Mouse (Mus musculus): ENCODE results near the gene 1700011L22Rik. TPM values are rescaled to one million over a fixed set of nuclear protein-coding genes. Genes with fewer than 3 reads are reported as not detected.

1700011L22Rik gene
- polyA plus RNA-seq, 1 experiment from 2014 or later: not detected

- Histone ChIP-seq H3K36me3 (ENCODE audit: control insufficient read depth, insufficient read depth, low read length) (no peaks in the 10 kb centered on the region), H3K4me2 (replicated peaks; ENCODE audit: low read depth, low read length) (no peak overlapping the region), H3K27ac (ENCODE audit: low read depth, low read length) (no peak overlapping the region), H3K4me3 (ENCODE audit: low read length) (no peak overlapping the region), H3K4me1 (ENCODE audit: control insufficient read depth, insufficient read depth, low read length) (peaks cover 20% of the 10 kb centered on the region), H3K9me3 (ENCODE audit: control insufficient read depth, low read length) (no peaks in the 10 kb centered on the region), H3K27me3 (ENCODE audit: control insufficient read depth, insufficient read depth, low read length) (no peaks in the 10 kb centered on the region), H3K9ac (ENCODE audit: low read depth, low read length) (no peak overlapping the region)
- 64% methylated on average over 3 of the region's 3 CpGs for WGBS
- no peak for ATAC-seq (ENCODE audit: low FRiP score, low TSS enrichment)
Observed at GRCm38 (mm10) chr8:79208181-79208580, 40.2 kb downstream of the 1700011L22Rik start.

GRCm38 (mm10) chr8:79206895-79207294 lies 41.5 kb downstream of the 1700011L22Rik start:
- Histone ChIP-seq H3K36me3 (ENCODE audit: control insufficient read depth, insufficient read depth, low read length) (no peaks in the 10 kb centered on the region), H3K27ac (ENCODE audit: low read depth, low read length) (no peak overlapping the region), H3K4me2 (replicated peaks; ENCODE audit: low read depth, low read length) (no peak overlapping the region), H3K4me1 (ENCODE audit: control insufficient read depth, insufficient read depth, low read length) (peaks cover 20% of the 10 kb centered on the region), H3K9me3 (ENCODE audit: control insufficient read depth, low read length) (no peaks in the 10 kb centered on the region), H3K9ac (ENCODE audit: low read depth, low read length) (no peak overlapping the region), H3K4me3 (ENCODE audit: low read length) (no peak overlapping the region), H3K27me3 (ENCODE audit: control insufficient read depth, insufficient read depth, low read length) (no peaks in the 10 kb centered on the region)
- WGBS: 81% methylated on average over 4 of the region's 4 CpGs
- no peak for ATAC-seq (ENCODE audit: low FRiP score, low TSS enrichment)

GRCm38 (mm10) chr8:79201446-79202147 lies 46.8 kb downstream of the 1700011L22Rik start:
- no peak for ATAC-seq (ENCODE audit: low FRiP score, low TSS enrichment)
- H3K4me2 ChIP-seq (replicated peaks; ENCODE audit: low read depth, low read length): no peak overlapping the region
- no peaks in the 10 kb centered on the region for H3K9me3 ChIP-seq (ENCODE audit: control insufficient read depth, low read length)
- no peaks in the 10 kb centered on the region for H3K27me3 ChIP-seq (ENCODE audit: control insufficient read depth, insufficient read depth, low read length)
- 80% methylated on average over 11 of the region's 11 CpGs for WGBS
- H3K36me3 ChIP-seq (ENCODE audit: control insufficient read depth, insufficient read depth, low read length): no peaks in the 10 kb centered on the region
- no peak overlapping the region for H3K27ac ChIP-seq (ENCODE audit: low read depth, low read length)
- no peaks in the 10 kb centered on the region for H3K4me1 ChIP-seq (ENCODE audit: control insufficient read depth, insufficient read depth, low read length)
- H3K9ac ChIP-seq (ENCODE audit: low read depth, low read length): no peak overlapping the region
- no peak overlapping the region for H3K4me3 ChIP-seq (ENCODE audit: low read length)

- Histone ChIP-seq H3K36me3 (ENCODE audit: control insufficient read depth, insufficient read depth, low read length) (no peaks in the 10 kb centered on the region; the same call in 1 of the 2 replicates), H3K9ac (ENCODE audit: low read depth, low read length) (no peak overlapping the region), H3K9me3 (ENCODE audit: control insufficient read depth, low read length) (no peaks in the 10 kb centered on the region), H3K4me1 (ENCODE audit: control insufficient read depth, insufficient read depth, low read length) (no peaks in the 10 kb centered on the region), H3K4me3 (ENCODE audit: low read length) (no peak overlapping the region), H3K27ac (ENCODE audit: low read depth, low read length) (no peak overlapping the region), H3K27me3 (ENCODE audit: control insufficient read depth, insufficient read depth, low read length) (no peaks in the 10 kb centered on the region), H3K4me2 (replicated peaks; ENCODE audit: low read depth, low read length) (no peak overlapping the region)
- ATAC-seq (ENCODE audit: low FRiP score, low TSS enrichment): no peak
- 75% methylated on average over 3 of the region's 3 CpGs for WGBS
Observed at GRCm38 (mm10) chr8:79198675-79199074, 49.7 kb downstream of the 1700011L22Rik start.

GRCm38 (mm10) chr8:79196481-79196880 lies 51.9 kb downstream of the 1700011L22Rik start:
- no peak overlapping the region for H3K27ac ChIP-seq (ENCODE audit: low read depth, low read length)
- no peak for ATAC-seq (ENCODE audit: low FRiP score, low TSS enrichment)
- no peak overlapping the region for H3K4me3 ChIP-seq (ENCODE audit: low read length)
- H3K36me3 ChIP-seq (ENCODE audit: control insufficient read depth, insufficient read depth, low read length): peaks cover 4% of the 10 kb centered on the region; the same call in 1 of the 2 replicates
- no peaks in the 10 kb centered on the region for H3K4me1 ChIP-seq (ENCODE audit: control insufficient read depth, insufficient read depth, low read length)
- no peak overlapping the region for H3K9ac ChIP-seq (ENCODE audit: low read depth, low read length)
- no peaks in the 10 kb centered on the region for H3K9me3 ChIP-seq (ENCODE audit: control insufficient read depth, low read length)
- WGBS: 78% methylated on average over 4 of the region's 4 CpGs
- no peaks in the 10 kb centered on the region for H3K27me3 ChIP-seq (ENCODE audit: control insufficient read depth, insufficient read depth, low read length)
- no peak overlapping the region for H3K4me2 ChIP-seq (replicated peaks; ENCODE audit: low read depth, low read length)

GRCm38 (mm10) chr8:79190071-79190470 lies 58.3 kb downstream of the 1700011L22Rik start:
- ATAC-seq (ENCODE audit: low FRiP score, low TSS enrichment): no peak
- H3K36me3 ChIP-seq (ENCODE audit: control insufficient read depth, insufficient read depth, low read length): peaks cover 52% of the 10 kb centered on the region
- no peak overlapping the region for H3K9ac ChIP-seq (ENCODE audit: low read depth, low read length)
- no peak overlapping the region for H3K27ac ChIP-seq (ENCODE audit: low read depth, low read length)
- H3K9me3 ChIP-seq (ENCODE audit: control insufficient read depth, low read length): no peaks in the 10 kb centered on the region
- H3K27me3 ChIP-seq (ENCODE audit: control insufficient read depth, insufficient read depth, low read length): no peaks in the 10 kb centered on the region
- H3K4me3 ChIP-seq (ENCODE audit: low read length): no peak overlapping the region
- H3K4me2 ChIP-seq (replicated peaks; ENCODE audit: low read depth, low read length): no peak overlapping the region
- no peaks in the 10 kb centered on the region for H3K4me1 ChIP-seq (ENCODE audit: control insufficient read depth, insufficient read depth, low read length)
- 94% methylated on average over 10 of the region's 10 CpGs for WGBS

- H3K27me3 ChIP-seq (ENCODE audit: control insufficient read depth, insufficient read depth, low read length): no peaks in the 10 kb centered on the region
- WGBS: 82% methylated on average over 7 of the region's 7 CpGs
Observed at GRCm38 (mm10) chr8:79185488-79185887, 62.9 kb downstream of the 1700011L22Rik start.

GRCm38 (mm10) chr8:79179678-79180077 lies 68.7 kb downstream of the 1700011L22Rik start:
- no peak overlapping the region for H3K4me3 ChIP-seq (ENCODE audit: low read length)
- H3K4me2 ChIP-seq (replicated peaks; ENCODE audit: low read depth, low read length): no peak overlapping the region
- no peak overlapping the region for H3K9ac ChIP-seq (ENCODE audit: low read depth, low read length)
- peaks cover 44% of the 10 kb centered on the region; the same call in 1 of the 2 replicates for H3K36me3 ChIP-seq (ENCODE audit: control insufficient read depth, insufficient read depth, low read length)
- H3K27ac ChIP-seq (ENCODE audit: low read depth, low read length): no peak overlapping the region
- H3K27me3 ChIP-seq (ENCODE audit: control insufficient read depth, insufficient read depth, low read length): no peaks in the 10 kb centered on the region
- H3K9me3 ChIP-seq (ENCODE audit: control insufficient read depth, low read length): no peaks in the 10 kb centered on the region
- no peak for ATAC-seq (ENCODE audit: low FRiP score, low TSS enrichment)
- 91% methylated on average over 6 of the region's 6 CpGs for WGBS
- no peaks in the 10 kb centered on the region for H3K4me1 ChIP-seq (ENCODE audit: control insufficient read depth, insufficient read depth, low read length)

More at GRCm38 (mm10) chr8:79185488-79185887, 62.9 kb downstream of the 1700011L22Rik start:
- H3K36me3 ChIP-seq (ENCODE audit: control insufficient read depth, insufficient read depth, low read length): peaks cover 63% of the 10 kb centered on the region
- ATAC-seq (ENCODE audit: low FRiP score, low TSS enrichment): no peak
- no peak overlapping the region for H3K4me2 ChIP-seq (replicated peaks; ENCODE audit: low read depth, low read length)
- no peak overlapping the region for H3K4me3 ChIP-seq (ENCODE audit: low read length)
- no peaks in the 10 kb centered on the region for H3K9me3 ChIP-seq (ENCODE audit: control insufficient read depth, low read length)
- H3K27ac ChIP-seq (ENCODE audit: low read depth, low read length): no peak overlapping the region
- H3K4me1 ChIP-seq (ENCODE audit: control insufficient read depth, insufficient read depth, low read length): no peaks in the 10 kb centered on the region
- no peak overlapping the region for H3K9ac ChIP-seq (ENCODE audit: low read depth, low read length)

GRCm38 (mm10) chr8:79175991-79176390 lies 72.4 kb downstream of the 1700011L22Rik start:
- H3K27ac ChIP-seq (ENCODE audit: low read depth, low read length): no peak overlapping the region
- WGBS: 62% methylated on average over 4 of the region's 4 CpGs
- H3K27me3 ChIP-seq (ENCODE audit: control insufficient read depth, insufficient read depth, low read length): no peaks in the 10 kb centered on the region
- no peaks in the 10 kb centered on the region for H3K9me3 ChIP-seq (ENCODE audit: control insufficient read depth, low read length)
- H3K9ac ChIP-seq (ENCODE audit: low read depth, low read length): no peak overlapping the region
- H3K36me3 ChIP-seq (ENCODE audit: control insufficient read depth, insufficient read depth, low read length): peaks cover 21% of the 10 kb centered on the region; the same call in 1 of the 2 replicates
- no peak overlapping the region for H3K4me3 ChIP-seq (ENCODE audit: low read length)
- no peaks in the 10 kb centered on the region for H3K4me1 ChIP-seq (ENCODE audit: control insufficient read depth, insufficient read depth, low read length)
- H3K4me2 ChIP-seq (replicated peaks; ENCODE audit: low read depth, low read length): no peak overlapping the region
- no peak for ATAC-seq (ENCODE audit: low FRiP score, low TSS enrichment)
